Mouse (Mus musculus) heart, embryonic 10.5 days (tissue): ENCODE measurements around the gene Hoxc5. TPM values are rescaled to one million over a fixed set of nuclear protein-coding genes. Genes with fewer than 3 reads are reported as not detected.

Experiments used
- DNase-seq: peaks from one replicate; pipeline ENCODE4 v3.0.0-alpha.2; 2017; ENCODE audit warnings: low spot score
- H3K27ac ChIP-seq: fragments of 300-500 bp; sonication (generic); 2 replicates; pipeline ENCODE4 v1.5.1; 2016; ENCODE audit warnings: mild to moderate bottlenecking
- H3K27me3 ChIP-seq: fragments of 300-500 bp; sonication (generic); 2 replicates; pipeline ENCODE4 v1.6.1; 2016; ENCODE audit warnings: mild to moderate bottlenecking; ENCODE audit not compliant: poor library complexity, insufficient read depth, severe bottlenecking
- H3K36me3 ChIP-seq: fragments of 300-500 bp; sonication (generic); 2 replicates; pipeline ENCODE4 v1.6.1; 2016; ENCODE audit warnings: mild to moderate bottlenecking, moderate library complexity
- H3K4me1 ChIP-seq: fragments of 300-500 bp; sonication (generic); 2 replicates; pipeline ENCODE4 v1.6.1; 2016; ENCODE audit warnings: mild to moderate bottlenecking
- H3K4me3 ChIP-seq: fragments of 300-500 bp; sonication (generic); 2 replicates; pipeline ENCODE4 v1.5.1; 2016; ENCODE audit warnings: mild to moderate bottlenecking, moderate library complexity
- H3K9me3 ChIP-seq: fragments of 300-500 bp; sonication (generic); 2 replicates; pipeline ENCODE4 v1.6.1; 2016; ENCODE audit warnings: mild to moderate bottlenecking, moderate library complexity
- WGBS: fragments of 180-500 bp; shearing (Covaris S2); methylation state at CpG from one replicate; pipeline ENCODE4 v1.1.7; 2016; 5-methylcytosine and 5-hydroxymethylcytosine counted together
- polyA plus RNA-seq: library from polyadenylated mRNA; unstranded; fragments of >200 nt; fragmentation: Nextera tagmentation; extraction: Ambion mirVana; gene quantifications from 2 replicates; pipeline ENCODE4 v1.2.1, GENCODE M21; 2016

Gene Hoxc5
- polyA plus RNA-seq, 1 experiment from 2014 or later: 5.5 TPM

GRCm38 (mm10) chr15:102934897-102935296, 32.3 kb upstream of the Hoxc5 start:
- Histone ChIP-seq H3K36me3 (no peaks in the 10 kb centered on the region), H3K4me1 (0 out of 2 replicates have a peak, but pooled peaks cover 3% of the 10 kb centered on the region), H3K4me3 (0 out of 2 replicates have a peak overlapping the region, but pooled peaks have one; percentile 22), H3K27ac (no peak overlapping the region), H3K9me3 (no peaks in the 10 kb centered on the region), H3K27me3 (peaks cover 100% of the 10 kb centered on the region)
- WGBS: under 1% methylated on average over 27 of the region's 27 CpGs
- peak; percentile 73 for DNase-seq

GRCm38 (mm10) chr15:102936279-102936972, 30.8 kb upstream of the Hoxc5 start, which contains the start of gene Hoxc12:
Hoxc12 (plus strand) TSS chr15:102936757.
- H3K4me3 ChIP-seq: no peak within 1 kb of the TSS
- no peaks in the 10 kb centered on the region for H3K36me3 ChIP-seq
- WGBS: under 1% methylated on average over 31 of the region's 31 CpGs
- H3K9me3 ChIP-seq: no peaks in the 10 kb centered on the region
- no peak for DNase-seq
- H3K27me3 ChIP-seq: peaks cover 100% of the 10 kb centered on the region
- 0 out of 2 replicates have a peak, but pooled peaks cover 3% of the 10 kb centered on the region for H3K4me1 ChIP-seq
- no peak within 1 kb of the TSS for H3K27ac ChIP-seq

GRCm38 (mm10) chr15:102937036-102937666, 30.1 kb upstream of the Hoxc5 start:
- no peak overlapping the region for H3K27ac ChIP-seq
- H3K36me3 ChIP-seq: no peaks in the 10 kb centered on the region
- WGBS: 1% methylated on average over 50 of the region's 50 CpGs
- no peak overlapping the region for H3K4me3 ChIP-seq
- H3K9me3 ChIP-seq: no peaks in the 10 kb centered on the region
- H3K27me3 ChIP-seq: peaks cover 100% of the 10 kb centered on the region
- no peak for DNase-seq
- no peaks in the 10 kb centered on the region for H3K4me1 ChIP-seq

GRCm38 (mm10) chr15:102939256-102940155, 27.7 kb upstream of the Hoxc5 start:
- Histone ChIP-seq H3K4me1 (peaks cover 10% of the 10 kb centered on the region; the same call in 1 of the 2 replicates), H3K27ac (no peak overlapping the region), H3K4me3 (no peak overlapping the region), H3K27me3 (peaks cover 100% of the 10 kb centered on the region), H3K36me3 (no peaks in the 10 kb centered on the region), H3K9me3 (no peaks in the 10 kb centered on the region)
- no peak for DNase-seq
- under 1% methylated on average over 34 of the region's 34 CpGs for WGBS

- Histone ChIP-seq H3K4me3 (peak overlapping the region; percentile 50), H3K9me3 (no peaks in the 10 kb centered on the region), H3K27ac (no peak overlapping the region), H3K36me3 (no peaks in the 10 kb centered on the region), H3K27me3 (peaks cover 100% of the 10 kb centered on the region), H3K4me1 (peaks cover 10% of the 10 kb centered on the region; the same call in 1 of the 2 replicates)
- 0% methylated on average over 45 of the region's 53 CpGs for WGBS
- no peak for DNase-seq
These were observed 24.3 kb upstream of the Hoxc5 start for GRCm38 (mm10) chr15:102942739-102943467.

GRCm38 (mm10) chr15:102943468-102943813, 23.8 kb upstream of the Hoxc5 start:
- DNase-seq: no peak
- peaks cover 100% of the 10 kb centered on the region for H3K27me3 ChIP-seq
- H3K36me3 ChIP-seq: no peaks in the 10 kb centered on the region
- no peak overlapping the region for H3K27ac ChIP-seq
- H3K9me3 ChIP-seq: no peaks in the 10 kb centered on the region
- peaks cover 10% of the 10 kb centered on the region; the same call in 1 of the 2 replicates for H3K4me1 ChIP-seq
- WGBS: under 1% methylated on average over 5 of the region's 5 CpGs
- peak overlapping the region; percentile 50 for H3K4me3 ChIP-seq

GRCm38 (mm10) chr15:102945185-102946077, 21.8 kb upstream of the Hoxc5 start:
- 10% methylated on average over 22 of the region's 22 CpGs for WGBS
- H3K4me3 ChIP-seq: no peak overlapping the region
- DNase-seq: no peak
- peaks cover 100% of the 10 kb centered on the region for H3K27me3 ChIP-seq
- H3K36me3 ChIP-seq: no peaks in the 10 kb centered on the region
- H3K9me3 ChIP-seq: no peaks in the 10 kb centered on the region
- peaks cover 10% of the 10 kb centered on the region; the same call in 1 of the 2 replicates for H3K4me1 ChIP-seq
- H3K27ac ChIP-seq: no peak overlapping the region

GRCm38 (mm10) chr15:102947276-102947675, 20.0 kb upstream of the Hoxc5 start:
- H3K4me1 ChIP-seq: peaks cover 10% of the 10 kb centered on the region; the same call in 1 of the 2 replicates
- no peaks in the 10 kb centered on the region for H3K9me3 ChIP-seq
- H3K4me3 ChIP-seq: no peak overlapping the region
- H3K27me3 ChIP-seq: peaks cover 100% of the 10 kb centered on the region
- DNase-seq: no peak
- WGBS: 0% methylated on average over 9 of the region's 9 CpGs
- H3K36me3 ChIP-seq: no peaks in the 10 kb centered on the region
- no peak overlapping the region for H3K27ac ChIP-seq

- 9% methylated on average over 2 of the region's 2 CpGs for WGBS
- no peaks in the 10 kb centered on the region for H3K9me3 ChIP-seq
- no peak overlapping the region for H3K4me3 ChIP-seq
- no peaks in the 10 kb centered on the region for H3K36me3 ChIP-seq
- no peak overlapping the region for H3K27ac ChIP-seq
- H3K27me3 ChIP-seq: peaks cover 100% of the 10 kb centered on the region
- DNase-seq: no peak
- no peaks in the 10 kb centered on the region for H3K4me1 ChIP-seq
These were observed 18.4 kb upstream of the Hoxc5 start for GRCm38 (mm10) chr15:102948842-102949241.

GRCm38 (mm10) chr15:102949696-102950095, 17.5 kb upstream of the Hoxc5 start:
- Histone ChIP-seq H3K27me3 (peaks cover 100% of the 10 kb centered on the region), H3K4me1 (peaks cover 1% of the 10 kb centered on the region; the same call in 1 of the 2 replicates), H3K9me3 (no peaks in the 10 kb centered on the region), H3K4me3 (no peak overlapping the region), H3K36me3 (no peaks in the 10 kb centered on the region), H3K27ac (no peak overlapping the region)
- no peak for DNase-seq
- 2% methylated on average over 20 of the region's 20 CpGs for WGBS

GRCm38 (mm10) chr15:102950877-102951276, 16.4 kb upstream of the Hoxc5 start:
- H3K9me3 ChIP-seq: no peaks in the 10 kb centered on the region
- H3K27ac ChIP-seq: no peak overlapping the region
- 15% methylated on average over 2 of the region's 2 CpGs for WGBS
- peaks cover 4% of the 10 kb centered on the region; the same call in 1 of the 2 replicates for H3K4me1 ChIP-seq
- no peak overlapping the region for H3K4me3 ChIP-seq
- no peak for DNase-seq
- H3K27me3 ChIP-seq: peaks cover 100% of the 10 kb centered on the region
- no peaks in the 10 kb centered on the region for H3K36me3 ChIP-seq
